In genomic region chr2:32708643-32709042, GRCm38 (mm10) we compare ENCODE assay signal across 8 mouse cellular contexts. TPM values are rescaled to one million over a fixed set of nuclear protein-coding genes. Genes with fewer than 3 reads are reported as not detected.
DNase-seq lines count a peak whose midpoint lies in the region; ATAC-seq lines count a peak whose summit lies in the region.

No protein-coding gene starts in this region.

- no peak overlapping the region for H3K4me3 ChIP-seq in midbrain, embryonic 10.5 days
- H3K4me3 ChIP-seq in midbrain, embryonic 13.5 days (replicated peaks) = no peak overlapping the region

- no peak for ATAC-seq in midbrain, embryonic 13.5 days

- H3K4me2 ChIP-seq in midbrain, embryonic 13.5 days (replicated peaks) = no peak overlapping the region

- H3K4me1 ChIP-seq in midbrain, embryonic 10.5 days = peaks cover 24% of the 10 kb centered on the region
- peaks cover 13% of the 10 kb centered on the region for H3K4me1 ChIP-seq in midbrain, embryonic 13.5 days (replicated peaks)

- no peaks in the 10 kb centered on the region for H3K27me3 ChIP-seq in midbrain, embryonic 10.5 days (ENCODE audit: low read depth, poor library complexity, severe bottlenecking)
- no peaks in the 10 kb centered on the region for H3K27me3 ChIP-seq in midbrain, embryonic 13.5 days

- no peaks in the 10 kb centered on the region for H3K9me3 ChIP-seq in midbrain, embryonic 10.5 days (replicated peaks)
- no peaks in the 10 kb centered on the region for H3K9me3 ChIP-seq in midbrain, embryonic 13.5 days

- DNase-seq in gastrocnemius, postnatal 10 days = peak; percentile 79
- no peak for DNase-seq in gastrocnemius, adult 18-20 months (ENCODE audit: low spot score)
- DNase-seq in midbrain, embryonic 10.5 days (ENCODE audit: low spot score) = peak; percentile 71
- peak; percentile 59 for DNase-seq in adipocyte (ENCODE audit: low spot score)
- DNase-seq in induced T-regulatory cell, adult 2 months (ENCODE audit: low read depth) = peak; percentile 86
- DNase-seq in spleen, postnatal 14 days (ENCODE audit: low spot score in 2 of 2) = peak; percentile 49 to 71
- DNase-seq in frontal cortex, postnatal 25 days (ENCODE audit: low spot score in 2 of 2) = no peak

- WGBS in midbrain, embryonic 10.5 days = 58% methylated on average over 3 of the region's 3 CpGs
- WGBS in midbrain, embryonic 13.5 days = 45% methylated on average over 3 of the region's 3 CpGs

- no peak overlapping the region for H3K27ac ChIP-seq in midbrain, embryonic 10.5 days (replicated peaks)
- no peak overlapping the region for H3K27ac ChIP-seq in midbrain, embryonic 13.5 days

- peaks cover 79% of the 10 kb centered on the region for H3K36me3 ChIP-seq in midbrain, embryonic 10.5 days
- H3K36me3 ChIP-seq in midbrain, embryonic 13.5 days = peaks cover 75% of the 10 kb centered on the region

- no peak overlapping the region for H3K9ac ChIP-seq in midbrain, embryonic 13.5 days (replicated peaks)

RNA-seq across cellular contexts. Expression of gene Cdk9, which starts 4.2 kb away (rescaled TPM):
- 10 to 100 TPM; 29.5 to 35.2 TPM for total RNA-seq in gastrocnemius, postnatal 10 days (2021)
- 10 to 100 TPM; 19.3 to 19.9 TPM for total RNA-seq in gastrocnemius, adult 18-20 months (2021)
- 119 and 132 TPM in 2 replicates for polyA plus RNA-seq in midbrain, embryonic 10.5 days (2016; fragmentation: Nextera tagmentation; extraction: Ambion mirVana)
- 78.5 and 84.5 TPM in 2 replicates for polyA plus RNA-seq in midbrain, embryonic 13.5 days (2015; fragmentation: Nextera tagmentation; extraction: Ambion mirVana)

RNA-seq across cellular contexts. Expression of gene Fpgs, which starts 4.7 kb away (rescaled TPM):
- 10 to 100 TPM; 10.5 to 15.6 TPM for total RNA-seq in gastrocnemius, postnatal 10 days (2021)
- 1 to 10 TPM; 4.8 to 5.4 TPM for total RNA-seq in gastrocnemius, adult 18-20 months (2021)
- 25.6 and 27.9 TPM in 2 replicates for polyA plus RNA-seq in midbrain, embryonic 10.5 days (2016; fragmentation: Nextera tagmentation; extraction: Ambion mirVana)
- polyA plus RNA-seq in midbrain, embryonic 13.5 days (2015; fragmentation: Nextera tagmentation; extraction: Ambion mirVana) = 16.5 and 16.6 TPM in 2 replicates

RNA-seq across cellular contexts. Expression of gene Sh2d3c, which starts 12.2 kb away (rescaled TPM):
- 10 to 100 TPM; 13.2 to 16.6 TPM for total RNA-seq in gastrocnemius, postnatal 10 days (2021)
- 1 to 10 TPM; 5.7 to 7.3 TPM for total RNA-seq in gastrocnemius, adult 18-20 months (2021)
- polyA plus RNA-seq in midbrain, embryonic 10.5 days (2016; fragmentation: Nextera tagmentation; extraction: Ambion mirVana) = 26.7 and 33.6 TPM in 2 replicates
- 37.8 and 40.7 TPM in 2 replicates for polyA plus RNA-seq in midbrain, embryonic 13.5 days (2015; fragmentation: Nextera tagmentation; extraction: Ambion mirVana)

RNA-seq across cellular contexts. Expression of gene 6330409D20Rik, which starts 32.2 kb away (rescaled TPM):
- total RNA-seq in gastrocnemius, postnatal 10 days (2021) = not detected
- total RNA-seq in gastrocnemius, adult 18-20 months (2021) = not detected
- 0.94 and 2.1 TPM in 2 replicates for polyA plus RNA-seq in midbrain, embryonic 10.5 days (2016; fragmentation: Nextera tagmentation; extraction: Ambion mirVana)
- 3.9 TPM in 2 replicates for polyA plus RNA-seq in midbrain, embryonic 13.5 days (2015; fragmentation: Nextera tagmentation; extraction: Ambion mirVana)

RNA-seq across cellular contexts. Expression of gene Tor2a, which starts 48.4 kb away (rescaled TPM):
- total RNA-seq in gastrocnemius, postnatal 10 days (2021) = 10 to 100 TPM; 12.7 to 13.7 TPM
- total RNA-seq in gastrocnemius, adult 18-20 months (2021) = 1 to 10 TPM; 4.1 to 4.8 TPM
- 59.2 and 59.8 TPM in 2 replicates for polyA plus RNA-seq in midbrain, embryonic 10.5 days (2016; fragmentation: Nextera tagmentation; extraction: Ambion mirVana)
- polyA plus RNA-seq in midbrain, embryonic 13.5 days (2015; fragmentation: Nextera tagmentation; extraction: Ambion mirVana) = 48.0 and 52.6 TPM in 2 replicates

Comparison
In these comparisons a context has a peak if more than half of its experiments do, and no peak if none do; other contexts are left out.
1. DNase-seq: peak in gastrocnemius, postnatal 10 days (single experiment), midbrain, embryonic 10.5 days (single experiment), adipocyte (single experiment), induced T-regulatory cell, adult 2 months (single experiment) and spleen, postnatal 14 days (2 of 2); none in gastrocnemius, adult 18-20 months (single experiment) and frontal cortex, postnatal 25 days (0 of 2).